Mouse (Mus musculus) ES-Bruce4 (cell line): ENCODE data around the gene Polr1c.

Experiments used
- CTCF ChIP-seq: IDR thresholded peaks from one replicate; pipeline ENCODE4 v1.8.1; 2011; ENCODE audit warnings: low read depth, low read length
- POLR2A ChIP-seq: IDR thresholded peaks from one replicate; pipeline ENCODE4 v1.8.1; 2011; ENCODE audit warnings: low read length; ENCODE audit not compliant: insufficient read depth

DNA sequence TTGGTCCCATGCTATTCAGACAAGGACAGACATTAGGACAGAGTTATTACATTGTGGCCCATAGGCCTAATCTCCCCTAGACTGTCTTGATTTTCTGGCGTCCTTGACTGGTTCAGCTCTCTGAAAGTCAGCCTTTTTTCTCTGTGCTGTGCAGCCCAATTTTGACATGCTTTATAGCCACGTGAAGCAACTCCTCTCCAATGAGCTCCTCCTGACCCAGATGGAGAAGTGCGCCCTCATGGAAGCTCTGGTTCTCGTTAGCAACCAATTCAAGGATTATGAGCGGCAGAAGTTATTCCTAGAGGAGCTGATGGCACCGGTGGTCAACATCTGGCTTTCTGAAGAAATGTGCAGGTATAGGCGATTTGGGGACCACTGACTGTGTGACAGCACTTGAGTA is 20.3 kb downstream of the Polr1c start:
- TF ChIP-seq POLR2A (no peak), CTCF (no peak)
